Mouse (Mus musculus) midbrain, embryonic 13.5 days (tissue): ENCODE measurements at regions not wholly inside any gene's neighbourhood (a gene's known extent, or its start where the extent isn't known, plus 50 kb on each side); places are given as distances from the start of the nearest gene placed in this dataset.

Source experiments
- ATAC-seq: fragments of 200-750 bp; cut with Nextera tagmentation; 2 replicates; pipeline ENCODE4 v1.8.0; 2017; ENCODE audit warnings: mild to moderate bottlenecking, moderate TSS enrichment, moderate library complexity
- H3K27ac ChIP-seq: fragments of 300-500 bp; sonication (generic); 2 replicates; pipeline ENCODE4 v1.5.1; 2015; ENCODE audit warnings: inconsistent platforms, mild to moderate bottlenecking, moderate library complexity
- H3K27me3 ChIP-seq: fragments of 300-500 bp; sonication (generic); 2 replicates; pipeline ENCODE4 v1.6.1; 2015; ENCODE audit warnings: mild to moderate bottlenecking, inconsistent platforms
- H3K36me3 ChIP-seq: fragments of 300-500 bp; sonication (generic); 2 replicates; pipeline ENCODE4 v1.6.1; 2015; ENCODE audit warnings: mild to moderate bottlenecking, inconsistent platforms
- H3K4me1 ChIP-seq: fragments of 300-500 bp; sonication (generic); replicated peaks from 2 replicates; pipeline ENCODE4 v1.6.1; 2015; ENCODE audit warnings: inconsistent platforms
- H3K4me2 ChIP-seq: fragments of 300-500 bp; sonication (generic); replicated peaks from 2 replicates; pipeline ENCODE4 v1.6.1; 2015; ENCODE audit warnings: moderate library complexity, mild to moderate bottlenecking, inconsistent platforms
- H3K4me3 ChIP-seq: fragments of 300-500 bp; sonication (generic); replicated peaks from 2 replicates; pipeline ENCODE4 v1.5.1; 2015; ENCODE audit warnings: mild to moderate bottlenecking, inconsistent platforms
- H3K9ac ChIP-seq: fragments of 300-500 bp; sonication (generic); replicated peaks from 2 replicates; pipeline ENCODE4 v1.6.1; 2015; ENCODE audit warnings: mild to moderate bottlenecking, inconsistent platforms
- H3K9me3 ChIP-seq: fragments of 300-500 bp; sonication (generic); 2 replicates; pipeline ENCODE4 v1.6.1; 2016; ENCODE audit warnings: mild to moderate bottlenecking, inconsistent platforms
- WGBS: fragments of 180-500 bp; shearing (Covaris S2); methylation state at CpG from one replicate; pipeline ENCODE4 v1.1.7; 2015; 5-methylcytosine and 5-hydroxymethylcytosine counted together

DNA sequence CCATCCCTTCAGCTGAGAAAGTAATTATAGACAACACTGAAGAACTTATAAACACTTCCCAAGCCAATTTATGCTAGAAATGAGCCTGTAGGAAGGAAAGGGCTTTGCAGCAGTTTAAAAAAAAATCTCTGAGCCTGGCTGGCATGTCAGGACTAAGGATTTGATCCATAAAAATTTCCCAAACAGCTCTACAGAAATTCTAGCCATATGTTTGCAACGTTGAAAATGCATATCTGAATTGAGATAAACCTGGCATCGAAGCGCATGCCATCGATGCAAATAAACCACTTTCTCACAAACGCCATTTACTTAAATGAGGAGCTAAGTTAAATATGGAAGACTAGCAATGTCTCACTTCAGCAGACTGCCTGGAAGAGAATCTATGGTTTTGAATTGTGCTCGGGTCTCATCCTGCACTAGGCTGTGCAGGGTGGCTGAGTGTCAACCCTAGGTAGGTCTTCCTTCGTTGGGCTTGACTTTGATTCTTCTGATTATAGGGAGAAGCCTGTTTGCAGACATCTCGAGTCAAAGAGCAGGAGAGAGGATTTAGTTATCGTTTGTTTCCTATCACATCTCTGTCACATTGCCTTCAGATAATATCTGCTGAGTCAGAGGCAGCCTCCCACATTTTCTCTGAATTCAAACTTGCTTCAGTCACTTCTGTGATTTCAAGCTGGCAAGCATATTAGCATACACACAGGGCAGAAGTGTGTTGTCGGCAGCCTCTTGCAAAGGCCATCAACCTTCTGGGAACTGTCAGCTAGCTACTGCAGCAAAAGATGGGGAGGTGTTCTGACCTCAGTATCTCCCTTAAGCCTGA lies 204.0 kb downstream of the Sqor start:
- H3K27me3 ChIP-seq, result no peaks in the 10 kb centered on the region
- ATAC-seq, result no peak
- no peaks in the 10 kb centered on the region for H3K9me3 ChIP-seq
- H3K36me3 ChIP-seq, result no peaks in the 10 kb centered on the region
- H3K9ac ChIP-seq, result no peak overlapping the region
- 83% methylated on average over 10 of the region's 10 CpGs for WGBS
- H3K4me1 ChIP-seq, result peaks cover 4% of the 10 kb centered on the region; the same call in 1 of the 2 replicates
- no peak overlapping the region for H3K4me3 ChIP-seq
- H3K27ac ChIP-seq, result no peak overlapping the region
- H3K4me2 ChIP-seq, result no peak overlapping the region
